Comparison of ENCODE assay signal across 8 mouse cellular contexts in the genomic region with DNA sequence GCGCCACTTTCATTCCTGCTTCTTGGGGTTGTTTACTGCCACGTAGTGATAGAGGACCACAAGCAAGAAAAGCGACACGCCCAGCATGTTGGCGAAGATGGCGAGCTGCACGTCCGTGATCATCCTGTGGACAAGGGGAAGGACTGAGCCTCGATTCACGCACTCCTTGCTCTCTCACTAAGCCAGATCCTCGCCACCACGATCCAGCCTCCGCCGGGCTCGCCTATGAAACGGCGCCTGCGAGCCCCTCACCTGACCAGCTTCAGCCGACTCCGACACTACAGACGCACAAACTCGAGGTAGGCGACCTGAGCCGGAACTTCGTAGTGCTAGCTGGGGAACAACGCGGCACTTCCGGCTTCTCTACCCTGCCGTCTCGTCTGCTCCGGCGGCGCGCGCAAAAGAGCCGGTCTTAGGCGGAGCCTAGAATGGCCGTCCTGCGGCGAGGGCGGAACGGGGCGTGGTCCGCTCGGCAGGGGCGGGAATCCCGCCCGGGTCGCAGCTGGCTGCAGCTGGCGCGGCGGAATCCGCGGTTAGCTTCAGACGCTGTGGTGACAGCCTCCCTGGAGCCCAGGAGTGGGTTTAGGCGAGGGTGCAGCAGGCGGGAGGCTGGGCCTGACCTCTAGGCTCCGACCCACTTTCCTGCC. TPM values are rescaled to one million over a fixed set of nuclear protein-coding genes. Genes with fewer than 3 reads are reported as not detected.
A peak's percentile ranks its signal among the peaks of the same experiment; 100 is the strongest.
DNase-seq lines count a peak whose midpoint lies in the region; ATAC-seq lines count a peak whose summit lies in the region.

Gene Ost4 (minus strand): TSS at position 376 of the 647 bp plus-strand sequence.

- no peaks in the 10 kb centered on the region for H3K9me3 ChIP-seq in intestine, embryonic 14.5 days (ENCODE audit: control insufficient read depth, low read length)

- intact Hi-C loops in left cerebral cortex, postnatal 14 days (cut with DNase I): no loop called here

- H3K9ac ChIP-seq in intestine, embryonic 14.5 days (ENCODE audit: low read length): peak within 1 kb of the TSS; percentile 78

- H3K36me3 ChIP-seq in intestine, embryonic 14.5 days (ENCODE audit: control insufficient read depth, insufficient read depth, low read length): peaks cover 37% of the 10 kb centered on the region

- peaks cover 47% of the 10 kb centered on the region for H3K4me1 ChIP-seq in intestine, embryonic 14.5 days (replicated peaks; ENCODE audit: control insufficient read depth, insufficient read depth, low read length)

- DNase-seq in adrenal gland, adult (ENCODE audit: inconsistent age in 2 of 2, low spot score in 1 of 2): peak; percentile 98 to 99
- peak; percentile 97 for DNase-seq in embryo, embryonic 10.5 days (ENCODE audit: low spot score)
- peak; percentile 95 for DNase-seq in gastrocnemius, postnatal 25 days
- DNase-seq in intestine, embryonic 14.5 days (ENCODE audit: low spot score): peak; percentile 97
- peak; percentile 95 to 97 for DNase-seq in left cerebral cortex, postnatal 14 days (ENCODE audit: low spot score in 2 of 2)
- peak; percentile 96 for DNase-seq in mesoderm, embryonic 11.5 days (ENCODE audit: low read depth, low spot score)
- DNase-seq in right cerebral cortex, postnatal 36 days (ENCODE audit: low spot score in 2 of 2): peak; percentile 95
- DNase-seq in yolk sac, embryonic 10.5 days (ENCODE audit: low spot score): peak; percentile 98

- no peaks in the 10 kb centered on the region for H3K27me3 ChIP-seq in intestine, embryonic 14.5 days (replicated peaks; ENCODE audit: control insufficient read depth, insufficient read depth, low read length)

- peak within 1 kb of the TSS; percentile 93 for H3K4me3 ChIP-seq in intestine, embryonic 14.5 days (ENCODE audit: low read depth, low read length)

- ATAC-seq in intestine, embryonic 14.5 days (replicated peaks; ENCODE audit: low FRiP score, low TSS enrichment, low read depth): peak; percentile 94

- WGBS in intestine, embryonic 14.5 days: under 1% methylated on average over 58 of the region's 58 CpGs

- H3K4me2 ChIP-seq in intestine, embryonic 14.5 days (ENCODE audit: low read length): peak within 1 kb of the TSS; percentile 94

- H3K27ac ChIP-seq in intestine, embryonic 14.5 days (ENCODE audit: low read depth): peak within 1 kb of the TSS; percentile 100

RNA-seq across cellular contexts. Expression of gene Ost4, which starts in this region (rescaled TPM):
- total RNA-seq in gastrocnemius, postnatal 25 days (2021): 100 to 1,000 TPM; 103 to 117 TPM
- 482 and 490 TPM in 2 replicates for polyA plus RNA-seq in intestine, embryonic 14.5 days (2014; fragmentation: Nextera tagmentation; extraction: Ambion mirVana)
- total RNA-seq in left cerebral cortex, postnatal 14 days (2021): 100 to 1,000 TPM in 1 of 2 experiments, 10 to 100 TPM in 1; 96.8 to 101 TPM

Comparison
In these comparisons a context has a peak if more than half of its experiments do, and no peak if none do; other contexts are left out.
1. Peak in every context shown above with its lines: DNase-seq, ATAC-seq, H3K4me3 ChIP-seq and H3K27ac ChIP-seq.